Mouse (Mus musculus) stomach, embryonic 16.5 days (tissue): ENCODE measurements around the gene Rmdn2. TPM values are rescaled to one million over a fixed set of nuclear protein-coding genes. Genes with fewer than 3 reads are reported as not detected.

Experiments
- ATAC-seq: fragments of 200-750 bp; cut with Nextera tagmentation; 2 replicates; pipeline ENCODE4 v1.8.0; 2017; ENCODE audit warnings: moderate number of reproducible peaks, moderate TSS enrichment; ENCODE audit not compliant: insufficient read depth, low FRiP score
- H3K27ac ChIP-seq: fragments of 300-500 bp; sonication (generic); 2 replicates; pipeline ENCODE4 v1.5.1; 2014; ENCODE audit warnings: low read length
- H3K27me3 ChIP-seq: fragments of 300-500 bp; sonication (generic); 2 replicates; pipeline ENCODE4 v1.6.1; 2014; ENCODE audit warnings: low read length, control low read depth, mixed read lengths; ENCODE audit not compliant: control insufficient read depth, insufficient read depth
- H3K36me3 ChIP-seq: fragments of 300-500 bp; sonication (generic); 2 replicates; pipeline ENCODE4 v1.6.1; 2014; ENCODE audit warnings: low read length; ENCODE audit not compliant: control insufficient read depth, insufficient read depth
- H3K4me1 ChIP-seq: fragments of 300-500 bp; sonication (generic); 2 replicates; pipeline ENCODE4 v1.6.1; 2014; ENCODE audit warnings: low read length, control low read depth, mixed read lengths; ENCODE audit not compliant: control insufficient read depth, insufficient read depth
- H3K4me2 ChIP-seq: fragments of 300-500 bp; sonication (generic); 2 replicates; pipeline ENCODE4 v1.6.1; 2014; ENCODE audit warnings: low read depth, low read length, mixed read lengths
- H3K4me3 ChIP-seq: fragments of 300-500 bp; sonication (generic); replicated peaks from 2 replicates; pipeline ENCODE4 v1.5.1; 2014; ENCODE audit warnings: mild to moderate bottlenecking, low read length
- H3K9ac ChIP-seq: fragments of 300-500 bp; sonication (generic); 2 replicates; pipeline ENCODE4 v1.6.1; 2014; ENCODE audit warnings: low read length
- H3K9me3 ChIP-seq: fragments of 300-500 bp; sonication (generic); replicated peaks from 2 replicates; pipeline ENCODE4 v1.6.1; 2016; ENCODE audit warnings: low read length, control low read depth; ENCODE audit not compliant: control insufficient read depth
- WGBS: fragments of 180-500 bp; shearing (Covaris S2); extraction: QIAGEN DNeasy Blood & Tissue Kit; methylation state at CpG from one replicate; pipeline ENCODE4 v1.1.7; 2014; 5-methylcytosine and 5-hydroxymethylcytosine counted together
- polyA plus RNA-seq: library from polyadenylated mRNA; unstranded; fragments of >200 nt; fragmentation: Nextera tagmentation; extraction: Ambion mirVana; gene quantifications from 2 replicates; pipeline ENCODE4 v1.2.1, GENCODE M21; 2015

Gene Rmdn2
- polyA plus RNA-seq, 1 experiment from 2014 or later = 9.7 TPM

DNA sequence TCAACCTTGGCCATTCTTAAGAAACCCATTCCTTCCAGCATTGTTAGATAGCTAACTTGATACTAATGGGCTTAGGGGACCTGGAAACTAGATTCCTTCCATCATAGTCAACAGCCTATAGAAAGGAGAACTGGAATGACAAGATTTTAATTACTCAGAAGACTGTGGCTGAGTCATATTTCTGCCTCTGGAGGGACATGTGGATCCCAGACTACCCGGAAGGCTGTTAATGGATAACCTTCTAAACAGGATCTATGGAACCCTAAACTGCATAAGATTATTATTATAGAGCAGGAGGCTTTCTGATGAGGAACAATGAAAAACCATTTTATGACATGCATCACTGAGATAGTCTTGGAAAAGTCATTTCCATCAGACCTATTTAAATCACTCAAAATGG, 21.8 kb upstream of the Rmdn2 start:
- H3K4me2 ChIP-seq = no peak overlapping the region
- no peaks in the 10 kb centered on the region for H3K4me1 ChIP-seq
- H3K36me3 ChIP-seq = no peaks in the 10 kb centered on the region
- H3K4me3 ChIP-seq = no peak overlapping the region
- H3K9me3 ChIP-seq = no peaks in the 10 kb centered on the region
- WGBS = 70% methylated on average over 1 of the region's 1 CpGs
- H3K27me3 ChIP-seq = no peaks in the 10 kb centered on the region
- no peak overlapping the region for H3K27ac ChIP-seq
- no peak for ATAC-seq
- H3K9ac ChIP-seq = no peak overlapping the region

DNA sequence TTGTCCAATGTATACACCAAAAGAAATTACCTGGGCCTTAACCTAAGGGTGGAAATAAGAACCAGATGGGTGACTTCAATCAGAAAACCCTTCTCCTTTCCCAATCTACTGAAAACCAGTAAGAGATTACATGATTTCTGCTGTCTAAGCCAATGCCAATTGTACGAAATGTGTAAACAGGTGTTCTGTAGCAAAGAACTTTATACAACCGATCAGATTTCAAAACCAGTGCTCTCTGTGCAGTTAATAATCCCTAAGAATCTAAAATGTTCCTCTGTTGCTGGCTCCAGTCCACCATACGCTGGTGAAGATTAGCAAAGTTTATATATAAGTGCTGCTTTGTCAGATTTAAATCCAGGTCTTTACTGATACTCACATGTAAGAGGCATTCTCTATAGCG, 15.7 kb upstream of the Rmdn2 start:
- no peaks in the 10 kb centered on the region for H3K36me3 ChIP-seq
- ATAC-seq = no peak
- H3K27me3 ChIP-seq = no peaks in the 10 kb centered on the region

DNA sequence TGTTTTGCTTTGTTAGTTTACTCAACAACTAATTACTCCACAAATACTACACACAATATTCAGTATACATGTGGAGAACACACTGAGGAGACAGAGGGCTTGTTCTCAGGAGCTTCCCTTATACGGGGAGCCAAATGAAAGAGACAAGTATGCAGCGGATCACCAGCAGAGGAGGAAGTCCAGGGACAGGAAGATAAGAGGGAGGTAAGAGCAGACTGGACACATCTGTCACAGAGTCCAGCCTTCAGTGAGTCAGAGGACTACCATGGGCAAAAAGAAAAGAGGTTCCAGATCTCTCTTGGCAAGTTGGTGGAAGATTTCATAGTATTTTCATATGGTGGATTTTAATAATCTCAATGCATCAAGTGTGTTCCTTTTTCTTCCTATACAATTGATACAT, 13.5 kb upstream of the Rmdn2 start:
- H3K27ac ChIP-seq = no peak overlapping the region

More for the DNA sequence above, 15.7 kb upstream of the Rmdn2 start:
- no peaks in the 10 kb centered on the region for H3K9me3 ChIP-seq
- 48% methylated on average over 4 of the region's 4 CpGs for WGBS
- H3K4me1 ChIP-seq = 0 out of 2 replicates have a peak, but pooled peaks cover 2% of the 10 kb centered on the region
- H3K4me3 ChIP-seq = no peak overlapping the region
- H3K27ac ChIP-seq = no peak overlapping the region
- no peak overlapping the region for H3K4me2 ChIP-seq
- H3K9ac ChIP-seq = no peak overlapping the region

DNA sequence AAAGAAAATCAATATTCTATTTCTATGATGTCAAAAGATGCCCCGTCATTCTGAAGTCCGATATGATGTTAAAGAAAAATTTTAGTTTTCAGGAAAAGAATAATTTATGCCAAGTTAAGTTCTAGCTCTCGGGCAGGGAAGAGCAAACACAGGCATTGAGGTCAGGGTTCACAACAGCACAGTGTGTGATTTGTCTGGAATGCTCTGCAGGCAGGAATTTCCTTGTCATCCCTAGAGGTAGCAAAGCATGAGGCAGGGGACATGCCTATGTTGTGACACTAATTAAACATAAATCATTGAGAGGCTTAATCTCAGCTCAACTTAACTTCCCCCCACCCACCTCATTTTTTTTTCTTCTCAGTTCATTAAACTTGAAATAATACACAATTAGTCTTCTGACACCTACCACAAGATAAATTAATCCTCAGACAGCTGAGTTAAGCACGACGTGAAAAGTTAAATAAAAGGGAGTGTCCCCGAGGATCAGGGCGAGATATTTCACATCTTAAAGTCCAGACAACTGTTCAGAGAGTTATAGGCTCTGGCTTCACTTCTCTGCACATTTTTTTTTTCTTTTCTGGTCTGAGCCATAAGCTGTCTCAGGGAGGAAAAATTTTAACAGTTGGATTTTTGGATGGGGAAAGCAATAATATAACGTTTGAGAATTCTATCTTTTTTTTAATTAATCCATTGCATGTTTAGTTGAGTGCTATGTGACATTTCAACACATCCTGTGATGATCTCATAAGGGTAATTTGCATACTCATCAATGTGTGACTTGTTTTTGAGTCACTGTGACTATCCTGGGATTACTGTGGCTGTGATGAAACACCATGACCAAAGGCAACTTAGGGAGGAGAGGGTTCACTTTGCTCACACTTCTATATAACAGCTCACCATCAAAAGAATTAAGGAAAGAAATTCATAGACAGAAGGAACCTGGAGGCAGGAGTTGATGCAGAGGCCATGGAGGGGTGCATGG, 12.8 kb upstream of the Rmdn2 start:
- Histone ChIP-seq H3K36me3 (no peaks in the 10 kb centered on the region), H3K9me3 (no peaks in the 10 kb centered on the region), H3K4me3 (no peak overlapping the region), H3K27ac (no peak overlapping the region), H3K27me3 (no peaks in the 10 kb centered on the region), H3K4me2 (no peak overlapping the region), H3K9ac (no peak overlapping the region), H3K4me1 (0 out of 2 replicates have a peak, but pooled peaks cover 2% of the 10 kb centered on the region)
- no peak for ATAC-seq
- 19% methylated on average over 8 of the region's 8 CpGs for WGBS

More for the DNA sequence above, 13.5 kb upstream of the Rmdn2 start:
- H3K27me3 ChIP-seq = no peaks in the 10 kb centered on the region
- 24% methylated on average over 2 of the region's 2 CpGs for WGBS
- H3K36me3 ChIP-seq = no peaks in the 10 kb centered on the region
- ATAC-seq = no peak
- no peaks in the 10 kb centered on the region for H3K9me3 ChIP-seq
- H3K4me3 ChIP-seq = no peak overlapping the region
- no peak overlapping the region for H3K9ac ChIP-seq
- H3K4me2 ChIP-seq = no peak overlapping the region
- 0 out of 2 replicates have a peak, but pooled peaks cover 2% of the 10 kb centered on the region for H3K4me1 ChIP-seq

DNA sequence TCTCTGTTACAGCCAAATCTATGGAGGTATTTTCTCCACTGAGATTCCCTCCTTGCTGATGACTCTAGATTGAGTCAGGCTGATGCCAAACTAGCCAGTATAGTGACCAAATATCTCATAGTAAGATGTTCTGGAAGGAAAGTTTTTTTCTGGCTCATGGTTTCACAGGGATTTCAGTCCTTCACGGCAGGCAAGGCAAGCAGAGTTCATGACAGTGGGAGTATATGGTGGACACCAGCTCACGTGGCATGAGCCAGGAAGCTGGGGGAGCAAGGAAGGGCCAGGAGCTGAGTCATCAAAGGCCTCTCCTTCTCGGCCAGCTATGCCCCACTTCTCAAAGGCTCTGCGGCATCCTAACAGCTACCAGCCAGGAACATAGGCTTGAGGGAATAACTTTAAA, 11.6 kb upstream of the Rmdn2 start:
- Histone ChIP-seq H3K36me3 (no peaks in the 10 kb centered on the region), H3K27ac (no peak overlapping the region)
- WGBS = 80% methylated on average over 4 of the region's 4 CpGs

DNA sequence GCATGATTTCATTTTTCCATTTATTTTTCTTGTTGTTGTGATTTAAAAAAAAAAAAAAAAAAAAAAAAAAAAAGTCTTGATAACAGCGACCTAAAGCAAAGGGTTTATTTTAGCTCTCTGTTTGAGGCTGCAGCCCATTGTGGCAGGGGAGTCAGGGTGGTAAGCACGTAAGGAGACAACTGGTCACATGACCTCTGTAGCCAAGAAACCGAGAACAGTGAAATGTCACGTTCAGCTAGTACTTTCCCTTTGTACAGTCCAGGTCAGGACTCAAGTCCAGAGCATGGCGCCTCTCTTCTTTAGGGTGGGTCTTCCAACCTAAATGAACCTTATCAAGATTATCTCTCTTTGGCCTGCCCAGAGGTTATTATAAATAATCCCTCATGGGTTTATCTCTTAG, 9.3 kb upstream of the Rmdn2 start:
- Histone ChIP-seq H3K4me3 (no peak overlapping the region), H3K9ac (no peak overlapping the region), H3K9me3 (no peaks in the 10 kb centered on the region), H3K4me1 (0 out of 2 replicates have a peak, but pooled peaks cover 2% of the 10 kb centered on the region), H3K36me3 (no peaks in the 10 kb centered on the region), H3K27ac (no peak overlapping the region), H3K27me3 (no peaks in the 10 kb centered on the region), H3K4me2 (no peak overlapping the region)
- 64% methylated on average over 5 of the region's 5 CpGs for WGBS
- ATAC-seq = no peak

More for the DNA sequence above, 11.6 kb upstream of the Rmdn2 start:
- H3K4me1 ChIP-seq = 0 out of 2 replicates have a peak, but pooled peaks cover 2% of the 10 kb centered on the region
- H3K27me3 ChIP-seq = no peaks in the 10 kb centered on the region
- H3K9ac ChIP-seq = no peak overlapping the region
- ATAC-seq = no peak
- H3K4me2 ChIP-seq = no peak overlapping the region
- H3K9me3 ChIP-seq = no peaks in the 10 kb centered on the region
- H3K4me3 ChIP-seq = no peak overlapping the region

DNA sequence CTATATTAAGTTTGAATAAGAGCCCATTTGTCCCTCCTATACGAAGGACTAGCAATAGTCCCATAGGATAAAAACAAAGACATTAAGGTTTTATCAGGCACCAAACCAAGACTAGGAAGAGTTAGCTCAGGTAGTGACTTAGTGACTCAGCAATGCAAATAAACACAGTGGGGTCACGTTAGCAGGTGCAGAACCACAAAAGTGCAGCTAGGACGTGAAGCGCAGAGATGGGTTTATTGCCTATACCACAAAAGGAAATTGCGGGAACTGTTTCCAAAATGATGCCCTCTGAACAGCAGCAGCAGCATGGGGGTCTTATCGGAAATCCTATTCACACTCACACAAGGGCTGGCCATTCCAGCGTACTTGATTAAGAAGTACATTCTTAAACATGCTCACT, 8.2 kb upstream of the Rmdn2 start:
- no peak overlapping the region for H3K9ac ChIP-seq
- H3K36me3 ChIP-seq = no peaks in the 10 kb centered on the region
- no peak overlapping the region for H3K27ac ChIP-seq
- H3K27me3 ChIP-seq = no peaks in the 10 kb centered on the region
- no peak overlapping the region for H3K4me3 ChIP-seq
- ATAC-seq = no peak
- no peak overlapping the region for H3K4me2 ChIP-seq
- 63% methylated on average over 7 of the region's 7 CpGs for WGBS
- no peaks in the 10 kb centered on the region for H3K9me3 ChIP-seq
- 0 out of 2 replicates have a peak, but pooled peaks cover 2% of the 10 kb centered on the region for H3K4me1 ChIP-seq

DNA sequence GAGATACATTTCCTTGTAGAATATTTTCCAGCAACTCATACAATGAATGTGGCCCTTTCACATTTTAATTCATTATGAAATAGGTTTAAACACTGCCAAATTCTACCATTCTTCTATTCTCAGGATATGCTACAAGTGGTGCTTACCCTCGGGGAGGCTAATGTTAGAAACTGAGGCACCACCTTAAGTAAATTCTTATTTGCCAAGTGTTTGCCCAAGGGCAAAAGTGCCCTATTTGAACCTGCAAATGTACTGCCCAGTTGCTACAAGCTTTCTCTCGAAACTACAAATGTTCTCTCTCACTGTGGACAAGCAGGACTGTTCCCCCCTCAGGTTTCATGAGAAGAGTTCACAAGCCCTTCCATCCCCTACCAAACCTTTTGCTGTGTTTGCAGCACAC, 5.9 kb upstream of the Rmdn2 start:
- no peak overlapping the region for H3K9ac ChIP-seq
- no peaks in the 10 kb centered on the region for H3K36me3 ChIP-seq
- ATAC-seq = no peak
- H3K4me1 ChIP-seq = no peaks in the 10 kb centered on the region
- H3K27ac ChIP-seq = no peak overlapping the region
- no peak overlapping the region for H3K4me2 ChIP-seq
- WGBS = 43% methylated on average over 2 of the region's 2 CpGs
- H3K9me3 ChIP-seq = no peaks in the 10 kb centered on the region
- no peak overlapping the region for H3K4me3 ChIP-seq
- H3K27me3 ChIP-seq = no peaks in the 10 kb centered on the region

DNA sequence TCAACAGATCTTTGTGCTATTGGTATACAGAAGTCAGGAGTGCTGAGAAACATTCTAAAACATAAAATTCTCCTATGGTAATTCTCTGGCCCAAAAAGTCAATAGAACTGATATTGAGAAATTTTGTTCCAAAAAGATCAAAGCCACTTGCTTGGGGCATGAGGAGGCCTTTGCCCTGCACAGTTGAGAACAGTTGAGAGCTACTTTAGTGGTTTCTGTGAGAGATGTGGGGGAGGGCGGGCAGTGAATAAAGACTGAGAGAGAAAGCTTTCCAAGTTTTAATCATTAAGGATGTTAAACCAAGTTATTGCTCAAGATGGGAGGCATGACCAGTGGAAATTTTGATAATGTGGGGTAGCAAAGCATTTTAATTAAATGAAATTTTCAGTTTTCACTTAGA, 2.0 kb upstream of the Rmdn2 start:
- Histone ChIP-seq H3K27ac (no peak overlapping the region), H3K4me2 (no peak overlapping the region), H3K27me3 (no peaks in the 10 kb centered on the region), H3K9me3 (no peaks in the 10 kb centered on the region), H3K9ac (no peak overlapping the region), H3K36me3 (no peaks in the 10 kb centered on the region), H3K4me3 (no peak overlapping the region), H3K4me1 (no peaks in the 10 kb centered on the region)
- ATAC-seq = no peak
- 83% methylated on average over 1 of the region's 1 CpGs for WGBS
